Mouse (Mus musculus): ENCODE results near the gene Lrrc28. TPM values are rescaled to one million over a fixed set of nuclear protein-coding genes. Genes with fewer than 3 reads are reported as not detected.

The Lrrc28 gene
- polyA plus RNA-seq, 1 experiment from 2014 or later = 10.4 TPM

GRCm38 (mm10) chr7:67583852-67584251 is 61.2 kb downstream of the Lrrc28 start:
- Histone ChIP-seq H3K4me2 (replicated peaks) (no peak overlapping the region), H3K9ac (no peak overlapping the region), H3K9me3 (no peaks in the 10 kb centered on the region), H3K36me3 (no peaks in the 10 kb centered on the region), H3K27ac (no peak overlapping the region), H3K4me1 (replicated peaks) (no peaks in the 10 kb centered on the region), H3K27me3 (replicated peaks) (no peaks in the 10 kb centered on the region), H3K4me3 (replicated peaks) (no peak overlapping the region)
- WGBS = 76% methylated on average over 5 of the region's 5 CpGs
- no peak for ATAC-seq

DNA sequence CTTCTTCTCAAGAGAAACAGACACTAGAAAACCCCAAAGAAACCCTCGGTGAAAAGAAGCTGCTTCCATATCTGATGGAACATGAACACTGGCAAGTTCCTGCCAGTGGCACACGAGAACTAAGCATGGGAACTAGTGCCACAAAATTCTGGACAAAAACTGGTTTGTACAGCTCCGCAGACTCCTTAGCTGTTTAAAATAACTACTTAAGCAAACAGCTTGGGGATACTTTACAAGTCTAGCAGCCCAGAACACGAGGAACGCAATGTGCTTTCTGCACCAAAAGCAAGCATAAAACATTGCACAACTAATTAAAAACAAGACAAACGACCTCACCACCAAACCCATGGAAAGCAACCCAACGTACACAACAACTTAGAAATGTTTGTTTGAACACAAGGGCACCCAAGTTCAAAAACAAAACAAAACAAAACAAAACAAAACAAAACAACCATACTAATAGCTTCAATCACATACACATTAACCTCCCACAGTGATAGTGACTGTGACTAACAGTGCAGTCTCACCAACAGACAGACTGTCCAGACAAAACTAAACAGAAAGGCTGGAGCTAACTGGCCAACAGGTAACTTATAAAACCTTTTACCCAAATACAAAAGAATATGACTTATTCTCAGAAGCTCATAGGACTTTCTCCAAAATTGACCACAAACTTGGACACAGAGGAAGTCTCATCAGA is 66.1 kb downstream of the Lrrc28 start:
- Histone ChIP-seq H3K9ac (no peak overlapping the region), H3K36me3 (no peaks in the 10 kb centered on the region), H3K27me3 (replicated peaks) (no peaks in the 10 kb centered on the region), H3K9me3 (no peaks in the 10 kb centered on the region), H3K4me2 (replicated peaks) (no peak overlapping the region), H3K4me3 (replicated peaks) (no peak overlapping the region), H3K27ac (no peak overlapping the region), H3K4me1 (replicated peaks) (no peaks in the 10 kb centered on the region)
- 64% methylated on average over 7 of the region's 7 CpGs for WGBS
- ATAC-seq = no peak

GRCm38 (mm10) chr7:67578044-67578443 is 67.0 kb downstream of the Lrrc28 start:
- ATAC-seq = no peak
- 83% methylated on average over 6 of the region's 6 CpGs for WGBS

DNA sequence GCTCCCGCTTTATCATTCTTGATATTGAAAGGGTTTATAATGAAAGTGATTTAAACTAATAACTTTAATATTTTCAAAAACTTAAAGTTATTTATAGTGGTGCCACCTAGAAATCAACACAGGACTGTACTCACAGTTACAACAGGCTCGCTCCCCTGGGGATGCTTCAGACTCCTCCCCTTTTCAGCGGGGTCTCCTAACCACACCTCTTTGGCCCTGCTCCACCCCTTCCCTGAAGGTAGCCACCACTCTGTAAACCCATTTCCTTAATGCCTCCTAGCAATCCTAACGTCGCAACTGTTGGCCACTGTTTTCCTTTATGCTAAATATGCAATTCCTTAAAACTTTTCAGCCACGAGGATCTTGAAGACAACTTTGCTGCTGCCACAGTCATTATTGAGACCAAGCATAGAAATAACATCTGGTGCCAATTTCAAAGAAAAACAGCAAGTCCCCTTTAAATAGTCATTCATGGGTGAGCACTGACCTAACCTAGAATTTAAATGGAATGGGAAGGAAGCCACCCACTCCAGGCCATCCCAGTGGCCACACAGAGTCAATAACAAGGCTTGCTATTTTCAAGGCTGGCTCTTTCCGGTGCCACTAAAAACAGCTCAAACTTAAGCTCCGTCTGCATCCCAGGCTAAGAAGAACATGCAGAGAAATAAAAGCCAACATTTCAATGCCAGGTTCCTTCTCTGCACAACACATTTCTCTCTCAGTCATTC is 78.4 kb downstream of the Lrrc28 start:
- 70% methylated on average over 8 of the region's 8 CpGs for WGBS
- Histone ChIP-seq H3K4me2 (replicated peaks) (no peak overlapping the region), H3K27ac (no peak overlapping the region), H3K9ac (no peak overlapping the region), H3K9me3 (no peaks in the 10 kb centered on the region), H3K4me1 (replicated peaks) (no peaks in the 10 kb centered on the region), H3K27me3 (replicated peaks) (no peaks in the 10 kb centered on the region), H3K4me3 (replicated peaks) (no peak overlapping the region), H3K36me3 (no peaks in the 10 kb centered on the region)
- ATAC-seq = no peak

More at GRCm38 (mm10) chr7:67578044-67578443, 67.0 kb downstream of the Lrrc28 start:
- Histone ChIP-seq H3K4me1 (replicated peaks) (no peaks in the 10 kb centered on the region), H3K9me3 (no peaks in the 10 kb centered on the region), H3K4me2 (replicated peaks) (no peak overlapping the region), H3K36me3 (no peaks in the 10 kb centered on the region), H3K27me3 (replicated peaks) (no peaks in the 10 kb centered on the region), H3K4me3 (replicated peaks) (no peak overlapping the region), H3K9ac (no peak overlapping the region), H3K27ac (no peak overlapping the region)

DNA sequence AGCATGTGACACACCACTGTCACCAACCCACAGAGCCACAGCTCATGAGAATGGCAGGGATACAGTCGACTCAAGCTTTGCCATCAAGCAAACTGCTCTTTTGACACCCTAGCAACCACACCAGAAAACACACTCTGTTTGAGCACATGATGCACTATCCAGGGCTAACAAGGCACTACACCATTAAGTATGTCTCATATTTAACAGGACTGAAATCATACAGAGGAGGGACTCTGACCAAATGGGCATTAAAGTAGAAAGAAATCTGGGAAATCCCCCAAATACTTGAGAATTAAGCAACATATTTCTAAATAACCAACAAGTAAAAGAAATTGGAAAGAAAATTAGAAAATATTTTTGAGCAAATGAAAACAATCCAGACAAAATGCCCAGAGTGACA is 79.9 kb downstream of the Lrrc28 start:
- Histone ChIP-seq H3K36me3 (no peaks in the 10 kb centered on the region), H3K27ac (no peak overlapping the region), H3K9me3 (no peaks in the 10 kb centered on the region), H3K4me3 (replicated peaks) (no peak overlapping the region), H3K4me2 (replicated peaks) (no peak overlapping the region), H3K4me1 (replicated peaks) (no peaks in the 10 kb centered on the region), H3K27me3 (replicated peaks) (no peaks in the 10 kb centered on the region), H3K9ac (no peak overlapping the region)
- WGBS = 85% methylated on average over 1 of the region's 1 CpGs
- no peak for ATAC-seq

- no peak overlapping the region for H3K4me3 ChIP-seq (replicated peaks)
- no peak overlapping the region for H3K9ac ChIP-seq
- H3K4me1 ChIP-seq (replicated peaks) = no peaks in the 10 kb centered on the region
- H3K27me3 ChIP-seq (replicated peaks) = no peaks in the 10 kb centered on the region
- H3K36me3 ChIP-seq = no peaks in the 10 kb centered on the region
- no peak overlapping the region for H3K27ac ChIP-seq
- 62% methylated on average over 12 of the region's 12 CpGs for WGBS
- H3K4me2 ChIP-seq (replicated peaks) = no peak overlapping the region
- no peaks in the 10 kb centered on the region for H3K9me3 ChIP-seq
- ATAC-seq = no peak
Measured at GRCm38 (mm10) chr7:67562176-67562575, 82.9 kb downstream of the Lrrc28 start.

GRCm38 (mm10) chr7:67559486-67559885 is 85.6 kb downstream of the Lrrc28 start:
- WGBS = 80% methylated on average over 7 of the region's 7 CpGs
- Histone ChIP-seq H3K27ac (no peak overlapping the region), H3K4me1 (replicated peaks) (no peaks in the 10 kb centered on the region), H3K9ac (no peak overlapping the region), H3K4me3 (replicated peaks) (no peak overlapping the region), H3K36me3 (no peaks in the 10 kb centered on the region), H3K4me2 (replicated peaks) (no peak overlapping the region), H3K27me3 (replicated peaks) (no peaks in the 10 kb centered on the region), H3K9me3 (no peaks in the 10 kb centered on the region)
- no peak for ATAC-seq

DNA sequence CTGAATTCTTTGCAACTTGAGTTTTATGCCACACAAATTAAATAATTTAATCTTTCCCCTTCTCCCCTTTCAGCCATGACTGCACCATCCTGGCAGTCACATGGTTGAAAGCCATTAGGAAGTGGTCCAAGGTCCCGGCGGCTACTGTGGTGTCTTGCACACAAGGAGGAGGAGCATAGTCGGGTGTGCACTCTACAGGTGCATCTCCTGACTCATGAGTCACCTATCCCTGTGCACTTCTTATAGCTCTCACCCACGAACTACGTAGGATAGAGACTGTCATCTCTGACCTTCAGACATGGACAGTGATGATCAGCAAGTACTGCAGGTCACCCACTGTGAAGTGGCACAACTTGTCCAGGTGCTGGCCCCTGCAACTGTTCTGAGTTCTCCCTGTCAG is 86.8 kb downstream of the Lrrc28 start:
- Histone ChIP-seq H3K4me3 (replicated peaks) (no peak overlapping the region), H3K9me3 (no peaks in the 10 kb centered on the region), H3K9ac (no peak overlapping the region), H3K4me2 (replicated peaks) (no peak overlapping the region), H3K27me3 (replicated peaks) (no peaks in the 10 kb centered on the region), H3K27ac (no peak overlapping the region), H3K4me1 (replicated peaks) (no peaks in the 10 kb centered on the region), H3K36me3 (no peaks in the 10 kb centered on the region)
- ATAC-seq = no peak
- 70% methylated on average over 5 of the region's 5 CpGs for WGBS

- WGBS = 79% methylated on average over 2 of the region's 2 CpGs
- no peak for ATAC-seq
- H3K36me3 ChIP-seq = no peaks in the 10 kb centered on the region
- H3K4me1 ChIP-seq (replicated peaks) = no peaks in the 10 kb centered on the region
- no peak overlapping the region for H3K4me2 ChIP-seq (replicated peaks)
- no peaks in the 10 kb centered on the region for H3K27me3 ChIP-seq (replicated peaks)
- no peaks in the 10 kb centered on the region for H3K9me3 ChIP-seq
- no peak overlapping the region for H3K9ac ChIP-seq
- no peak overlapping the region for H3K27ac ChIP-seq
- no peak overlapping the region for H3K4me3 ChIP-seq (replicated peaks)
Measured at GRCm38 (mm10) chr7:67554863-67555262, 90.2 kb downstream of the Lrrc28 start.

DNA sequence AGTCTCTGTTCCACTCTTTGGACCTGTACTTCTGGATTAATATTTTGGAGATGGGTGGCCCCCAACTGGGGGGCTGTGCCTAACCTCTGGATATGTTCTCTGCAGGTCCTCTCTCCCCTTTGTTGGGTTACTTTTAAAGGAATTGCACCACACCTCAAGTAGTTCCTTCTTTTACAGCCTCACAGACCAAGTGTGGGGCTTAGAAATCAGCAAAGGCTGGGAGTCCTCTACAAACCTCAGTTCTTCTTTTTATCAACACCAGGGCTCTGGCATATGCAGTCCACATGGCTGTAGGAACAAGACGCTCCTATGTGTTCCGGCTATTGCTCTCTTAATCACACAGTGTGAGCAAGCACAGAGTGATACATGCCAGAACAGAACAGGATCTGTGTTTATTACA is 93.8 kb downstream of the Lrrc28 start:
- Histone ChIP-seq H3K4me2 (replicated peaks) (no peak overlapping the region), H3K27me3 (replicated peaks) (no peaks in the 10 kb centered on the region), H3K27ac (no peak overlapping the region), H3K36me3 (no peaks in the 10 kb centered on the region), H3K4me3 (replicated peaks) (no peak overlapping the region), H3K9ac (no peak overlapping the region), H3K9me3 (no peaks in the 10 kb centered on the region), H3K4me1 (replicated peaks) (no peaks in the 10 kb centered on the region)
- WGBS = 75% methylated on average over 2 of the region's 2 CpGs
- no peak for ATAC-seq

GRCm38 (mm10) chr7:67549073-67549561 is 96.0 kb downstream of the Lrrc28 start:
- WGBS = 26% methylated on average over 6 of the region's 6 CpGs
- Histone ChIP-seq H3K27ac (no peak overlapping the region), H3K9me3 (no peaks in the 10 kb centered on the region), H3K27me3 (replicated peaks) (no peaks in the 10 kb centered on the region), H3K4me1 (replicated peaks) (no peaks in the 10 kb centered on the region), H3K36me3 (no peaks in the 10 kb centered on the region), H3K4me2 (replicated peaks) (no peak overlapping the region), H3K4me3 (replicated peaks) (no peak overlapping the region), H3K9ac (no peak overlapping the region)
- peak; percentile 65 for ATAC-seq

DNA sequence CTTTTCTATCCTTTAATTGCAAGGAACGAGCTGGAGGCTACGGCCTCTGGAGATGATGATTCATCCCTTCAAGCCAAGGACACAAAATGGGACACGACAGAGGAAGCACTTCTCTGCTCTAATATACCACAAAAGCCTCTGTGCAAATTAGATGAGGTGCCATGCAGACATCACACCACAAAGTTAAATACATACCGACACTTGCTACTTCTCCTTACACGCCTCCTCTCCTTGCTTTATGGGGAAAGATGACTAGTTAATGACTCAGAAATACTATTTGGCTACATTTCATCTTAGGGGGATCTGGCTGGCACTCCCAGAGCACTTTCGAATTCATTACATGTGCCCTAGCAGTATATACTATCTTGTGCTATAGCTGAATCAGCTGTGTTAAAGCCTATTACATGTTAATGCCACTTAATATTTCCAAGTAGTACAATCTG is 96.4 kb downstream of the Lrrc28 start:
- Histone ChIP-seq H3K27me3 (replicated peaks) (no peaks in the 10 kb centered on the region), H3K4me3 (replicated peaks) (no peak overlapping the region), H3K4me2 (replicated peaks) (no peak overlapping the region), H3K36me3 (no peaks in the 10 kb centered on the region), H3K9ac (no peak overlapping the region), H3K4me1 (replicated peaks) (no peaks in the 10 kb centered on the region), H3K27ac (no peak overlapping the region), H3K9me3 (no peaks in the 10 kb centered on the region)
- ATAC-seq = no peak
- 74% methylated on average over 6 of the region's 6 CpGs for WGBS

DNA sequence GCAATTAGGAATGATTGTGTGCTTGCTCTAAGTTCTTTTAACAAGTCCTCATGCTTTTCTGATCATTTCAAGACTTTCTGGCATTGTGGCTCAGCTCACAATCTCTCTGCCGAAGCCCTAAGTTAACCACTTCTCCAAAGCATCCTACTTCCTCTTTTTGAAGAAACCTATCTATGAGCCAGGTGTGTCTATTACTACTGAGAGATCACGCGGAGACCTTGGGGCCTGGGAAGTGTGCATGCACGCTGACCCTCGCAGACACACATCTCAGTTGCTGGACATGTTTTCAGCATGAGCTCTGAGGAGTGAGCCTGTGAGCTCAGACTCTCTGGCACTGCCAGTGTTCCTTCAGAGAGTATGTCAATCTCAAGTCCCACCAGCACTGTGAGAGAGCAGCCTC is 98.8 kb downstream of the Lrrc28 start:
- no peaks in the 10 kb centered on the region for H3K4me1 ChIP-seq (replicated peaks)
- H3K27me3 ChIP-seq (replicated peaks) = no peaks in the 10 kb centered on the region
- no peak overlapping the region for H3K4me3 ChIP-seq (replicated peaks)
- H3K36me3 ChIP-seq = no peaks in the 10 kb centered on the region
- ATAC-seq = no peak
- no peak overlapping the region for H3K9ac ChIP-seq
- 89% methylated on average over 5 of the region's 5 CpGs for WGBS
- no peaks in the 10 kb centered on the region for H3K9me3 ChIP-seq
- H3K4me2 ChIP-seq (replicated peaks) = no peak overlapping the region
- H3K27ac ChIP-seq = no peak overlapping the region
